ENCODE assay signal across 9 mouse cellular contexts in genomic region chr6:39574951-39575350, GRCm38 (mm10). TPM values are rescaled to one million over a fixed set of nuclear protein-coding genes. Genes with fewer than 3 reads are reported as not detected.
DNase-seq lines count a peak whose midpoint lies in the region; ATAC-seq and TF ChIP-seq lines count a peak whose summit lies in the region.
"Had no signal": no experiment of that assay in that cellular context is flagged by ENCODE, and none has a peak within 500 bp of the region (broad histone marks: within the 10 kb centered on the region; RNA-seq: fewer than 3 reads in every experiment).

No protein-coding gene starts in this region.

- H3K9ac ChIP-seq in lung, embryonic 16.5 days (ENCODE audit: low read length), result peak overlapping the region; percentile 82
- H3K9ac ChIP-seq in forebrain, embryonic 11.5 days (ENCODE audit: low read length), result no peak overlapping the region
- 0 out of 2 replicates have a peak overlapping the region, but pooled peaks have one; percentile 86 for H3K9ac ChIP-seq in limb, embryonic 12.5 days (replicated peaks)

- no peaks in the 10 kb centered on the region; the same call in 1 of the 2 replicates for H3K36me3 ChIP-seq in lung, embryonic 16.5 days (ENCODE audit: control insufficient read depth, insufficient read depth, low read length)
- no peaks in the 10 kb centered on the region for H3K36me3 ChIP-seq in forebrain, embryonic 11.5 days (ENCODE audit: control insufficient read depth, insufficient read depth, low read length)
- peaks cover 30% of the 10 kb centered on the region for H3K36me3 ChIP-seq in limb, embryonic 12.5 days
- peaks cover 15% of the 10 kb centered on the region for H3K36me3 ChIP-seq in small intestine, adult 2 months (ENCODE audit: control insufficient read depth, insufficient read depth, low read length)

- no peak for TF ChIP-seq POLR2A in small intestine, adult 2 months (IDR thresholded peaks at IDR 0.05; ENCODE audit: low read depth, low read length)

- peaks cover 10% of the 10 kb centered on the region for H3K4me1 ChIP-seq in lung, embryonic 16.5 days (replicated peaks; ENCODE audit: control insufficient read depth, insufficient read depth, low read length)
- H3K4me1 ChIP-seq in forebrain, embryonic 11.5 days (replicated peaks; ENCODE audit: control insufficient read depth, insufficient read depth, low read length), result no peaks in the 10 kb centered on the region
- H3K4me1 ChIP-seq in limb, embryonic 12.5 days (replicated peaks), result peaks cover 12% of the 10 kb centered on the region
- peaks cover 3% of the 10 kb centered on the region; the same call in 1 of the 2 replicates for H3K4me1 ChIP-seq in small intestine, adult 2 months (ENCODE audit: control insufficient read depth, insufficient read depth, insufficient read length, low read length)

- ATAC-seq in lung, embryonic 16.5 days (ENCODE audit: low read depth), result no peak
- no peak for ATAC-seq in forebrain, embryonic 11.5 days (replicated peaks; ENCODE audit: low FRiP score)
- no peak for ATAC-seq in limb, embryonic 12.5 days (ENCODE audit: insufficient number of reproducible peaks, insufficient read depth, low FRiP score, low TSS enrichment, low read depth)

- no peak overlapping the region for H3K27ac ChIP-seq in lung, embryonic 16.5 days (ENCODE audit: low read length)
- H3K27ac ChIP-seq in forebrain, embryonic 11.5 days (ENCODE audit: low read depth, low read length), result no peak overlapping the region
- H3K27ac ChIP-seq in limb, embryonic 12.5 days, result no peak overlapping the region
- no peak overlapping the region for H3K27ac ChIP-seq in small intestine, adult 2 months (ENCODE audit: insufficient read depth, low read depth, low read length)

- DNase-seq in lung, adult 18-20 months, result no peak
- DNase-seq in forebrain, embryonic 11.5 days (ENCODE audit: low spot score), result no peak
- no peak for DNase-seq in layer of hippocampus, adult 9-11 months
- no peak for DNase-seq in gastrocnemius, adult 8-10 months (ENCODE audit: low spot score in 2 of 2)
- DNase-seq in cerebellum, adult 11 months, result no peak

- WGBS in lung, embryonic 16.5 days, result 64% methylated on average over 7 of the region's 7 CpGs
- 74% methylated on average over 7 of the region's 7 CpGs for WGBS in forebrain, embryonic 11.5 days
- 68% methylated on average over 7 of the region's 7 CpGs for WGBS in limb, embryonic 12.5 days
- WGBS in small intestine, adult 2 months, result 45% methylated on average over 7 of the region's 7 CpGs

- no peaks in the 10 kb centered on the region for H3K27me3 ChIP-seq in lung, embryonic 16.5 days (ENCODE audit: control insufficient read depth, insufficient read depth, low read depth, low read length)
- no peaks in the 10 kb centered on the region for H3K27me3 ChIP-seq in forebrain, embryonic 11.5 days (ENCODE audit: control insufficient read depth, insufficient read depth, low read length)
- no peaks in the 10 kb centered on the region for H3K27me3 ChIP-seq in limb, embryonic 12.5 days
- no peaks in the 10 kb centered on the region for H3K27me3 ChIP-seq in small intestine, adult 2 months (ENCODE audit: control insufficient read depth, insufficient read depth, low read length)

- no peak for TF ChIP-seq CTCF in small intestine, adult 2 months (IDR thresholded peaks at IDR 0.05; ENCODE audit: extremely low read depth, insufficient read length, insufficient replicate concordance, low read depth, low read length)

- no peaks in the 10 kb centered on the region for H3K9me3 ChIP-seq in lung, embryonic 16.5 days (ENCODE audit: control insufficient read depth, low read length)
- H3K9me3 ChIP-seq in forebrain, embryonic 11.5 days (ENCODE audit: control insufficient read depth, low read length), result no peaks in the 10 kb centered on the region
- H3K9me3 ChIP-seq in limb, embryonic 12.5 days, result no peaks in the 10 kb centered on the region

- H3K4me2 ChIP-seq in lung, embryonic 16.5 days (ENCODE audit: low read depth, low read length), result peak overlapping the region; percentile 81
- H3K4me2 ChIP-seq in forebrain, embryonic 11.5 days (ENCODE audit: low read depth, low read length, severe bottlenecking), result peak overlapping the region; percentile 66
- peak overlapping the region; percentile 84 for H3K4me2 ChIP-seq in limb, embryonic 12.5 days

- H3K4me3 ChIP-seq in lung, embryonic 16.5 days (ENCODE audit: low read length), result peak overlapping the region; percentile 74
- H3K4me3 ChIP-seq in forebrain, embryonic 11.5 days (ENCODE audit: low read depth, low read length), result peak overlapping the region; percentile 56; the same call in 1 of the 2 replicates
- H3K4me3 ChIP-seq in limb, embryonic 12.5 days (replicated peaks), result peak overlapping the region; percentile 87
- peak overlapping the region; percentile 94 for H3K4me3 ChIP-seq in small intestine, adult 2 months (ENCODE audit: low read depth, low read length)

RNA-seq across cellular contexts. Expression of gene Adck2, which starts 1.3 kb away (rescaled TPM):
- 25.0 and 30.0 TPM in 2 replicates for polyA plus RNA-seq in lung, embryonic 16.5 days (2015; fragmentation: Nextera tagmentation; extraction: Ambion mirVana)
- 23.2 and 26.6 TPM in 2 replicates for polyA plus RNA-seq in forebrain, embryonic 11.5 days (2014; fragmentation: Nextera tagmentation; extraction: Ambion mirVana)
- polyA plus RNA-seq in limb, embryonic 12.5 days (2016; fragmentation: Nextera tagmentation; extraction: Ambion mirVana), result 31.4 and 38.6 TPM in 2 replicates
- 7.7 and 10.4 TPM in 2 replicates for polyA plus RNA-seq in small intestine, adult 2 months (2012; rRNA removed)
- total RNA-seq in gastrocnemius, adult 8-10 months (2022), result 1 to 10 TPM; 4.6 to 5.5 (median 5.1) TPM

RNA-seq across cellular contexts. Expression of gene Gm42420, which starts 10.6 kb away (rescaled TPM):
- polyA plus RNA-seq in lung, embryonic 16.5 days (2015; fragmentation: Nextera tagmentation; extraction: Ambion mirVana), result 0.93 TPM in 1 of 2 replicates, not detected in the other
- polyA plus RNA-seq in forebrain, embryonic 11.5 days (2014; fragmentation: Nextera tagmentation; extraction: Ambion mirVana), result 4.7 TPM in 1 of 2 replicates, not detected in the other
- polyA plus RNA-seq in limb, embryonic 12.5 days (2016; fragmentation: Nextera tagmentation; extraction: Ambion mirVana), result 1.0 TPM in 1 of 2 replicates, not detected in the other
- polyA plus RNA-seq in small intestine, adult 2 months (2012; rRNA removed), result not detected in 2 replicates
- under 1 TPM in 1 of 4 experiments, not detected in 3; 0.75 TPM for total RNA-seq in gastrocnemius, adult 8-10 months (2022)
- total RNA-seq: layer of hippocampus, postnatal 10 days had no signal

RNA-seq across cellular contexts. Expression of gene Dennd2a, which starts 17.3 kb away (rescaled TPM):
- 16.0 and 17.3 TPM in 2 replicates for polyA plus RNA-seq in lung, embryonic 16.5 days (2015; fragmentation: Nextera tagmentation; extraction: Ambion mirVana)
- polyA plus RNA-seq in forebrain, embryonic 11.5 days (2014; fragmentation: Nextera tagmentation; extraction: Ambion mirVana), result 42.0 and 42.5 TPM in 2 replicates
- polyA plus RNA-seq in limb, embryonic 12.5 days (2016; fragmentation: Nextera tagmentation; extraction: Ambion mirVana), result 34.9 and 35.3 TPM in 2 replicates
- 1.9 and 2.7 TPM in 2 replicates for polyA plus RNA-seq in small intestine, adult 2 months (2012; rRNA removed)
- total RNA-seq in gastrocnemius, adult 8-10 months (2022), result 1 to 10 TPM; 1.5 to 2.8 (median 2.1) TPM

RNA-seq across cellular contexts. Expression of gene Ndufb2, which starts 17.4 kb away (rescaled TPM):
- 312 and 332 TPM in 2 replicates for polyA plus RNA-seq in lung, embryonic 16.5 days (2015; fragmentation: Nextera tagmentation; extraction: Ambion mirVana)
- 217 and 222 TPM in 2 replicates for polyA plus RNA-seq in forebrain, embryonic 11.5 days (2014; fragmentation: Nextera tagmentation; extraction: Ambion mirVana)
- polyA plus RNA-seq in limb, embryonic 12.5 days (2016; fragmentation: Nextera tagmentation; extraction: Ambion mirVana), result 298 and 316 TPM in 2 replicates
- 509 and 551 TPM in 2 replicates for polyA plus RNA-seq in small intestine, adult 2 months (2012; rRNA removed)
- 100 to 1,000 TPM; 404 to 454 (median 441) TPM for total RNA-seq in gastrocnemius, adult 8-10 months (2022)
